Mouse (Mus musculus): ENCODE measurements at regions not wholly inside any gene's neighbourhood (a gene's known extent, or its start where the extent isn't known, plus 50 kb on each side); places are given as distances from the start of the nearest gene placed in this dataset.

DNA sequence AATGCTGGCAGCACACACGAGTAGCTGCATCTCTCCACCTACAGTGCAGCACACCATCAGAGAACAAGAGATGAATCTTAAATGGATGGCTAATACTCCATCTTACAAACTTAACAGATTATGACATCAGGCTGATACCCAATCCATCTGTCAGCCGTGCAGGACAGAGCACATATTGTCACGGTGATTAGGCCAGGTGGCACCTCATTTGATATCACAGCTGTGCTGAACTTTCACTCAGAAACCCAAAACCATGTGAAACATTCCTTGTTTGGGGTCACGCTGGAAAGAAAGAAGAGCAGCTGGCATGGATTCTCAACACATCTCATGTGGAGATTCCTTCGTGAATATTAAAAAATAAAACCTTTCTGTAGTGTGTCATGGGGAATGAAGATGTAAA, 911.4 kb upstream of the Adgrl2 start:
- no peak for TF ChIP-seq POLR2A (IDR thresholded peaks at IDR 0.05; ENCODE audit: borderline replicate concordance, insufficient read depth, low read length)
- TF ChIP-seq CTCF (IDR thresholded peaks at IDR 0.05; ENCODE audit: borderline replicate concordance, insufficient read depth, low read depth, low read length) = no peak
